Mouse (Mus musculus): ENCODE measurements around the gene Dhx29. TPM values are rescaled to one million over a fixed set of nuclear protein-coding genes. Genes with fewer than 3 reads are reported as not detected.

The Dhx29 gene
- polyA plus RNA-seq, 1 experiment = 10.4 TPM

DNA sequence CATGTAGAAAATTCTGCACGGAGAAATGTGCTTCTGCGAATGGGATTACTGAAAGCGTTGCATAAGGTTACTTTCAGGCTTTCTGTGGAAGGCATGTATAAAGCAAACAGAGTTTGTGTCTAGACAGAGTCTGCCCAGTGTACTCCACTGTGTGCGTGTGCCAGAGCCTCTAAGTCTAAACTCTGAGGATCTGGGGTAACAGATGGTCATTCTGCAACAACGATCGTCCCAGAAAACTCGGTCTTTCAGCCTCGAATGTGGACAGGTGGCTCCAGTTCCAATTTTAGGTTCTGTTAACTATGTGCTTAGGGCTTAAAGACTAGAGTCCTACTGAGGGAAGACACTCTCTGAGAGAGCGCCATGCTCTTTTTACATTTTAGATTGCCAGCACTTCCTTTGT lies 18.1 kb downstream of the Dhx29 start:
- no peaks in the 10 kb centered on the region for H3K27me3 ChIP-seq (ENCODE audit: control insufficient read depth, insufficient read depth, insufficient read length)
- no peak overlapping the region for H3ac ChIP-seq (ENCODE audit: control insufficient read depth, insufficient read length)
- TF ChIP-seq MYOD1 (IDR thresholded peaks at IDR 0.05; ENCODE audit: control insufficient read depth in 1 of 3, insufficient read length in 2 of 3, low read depth in 2 of 3) (no peak), TCF12 (IDR thresholded peaks at IDR 0.05; ENCODE audit: insufficient read depth, poor library complexity, severe bottlenecking) (no peak), MAX (IDR thresholded peaks at IDR 0.05; ENCODE audit: low read depth) (no peak), CEBPB (IDR thresholded peaks at IDR 0.05; ENCODE audit: insufficient read depth, poor library complexity, severe bottlenecking) (no peak), E2F4 (IDR thresholded peaks at IDR 0.05; ENCODE audit: insufficient read depth) (no peak), TCF3 (IDR thresholded peaks at IDR 0.05; ENCODE audit: insufficient read length, low read depth) (no peak), POLR2A (IDR thresholded peaks at IDR 0.05; ENCODE audit: insufficient read length, low read depth) (no peak), MYOG (IDR thresholded peaks at IDR 0.05; ENCODE audit: control insufficient read depth in 1 of 3, insufficient read depth in 1 of 3, insufficient read length in 2 of 3, low read depth in 2 of 3) (no peak)
- peaks cover 36% of the 10 kb centered on the region for H3K36me3 ChIP-seq (ENCODE audit: control insufficient read depth, insufficient read depth)
- no peak overlapping the region for H3K4me3 ChIP-seq
- H3K79me2 ChIP-seq (ENCODE audit: control insufficient read depth, insufficient read depth) = no peaks in the 10 kb centered on the region
- no peak overlapping the region for H3K4me2 ChIP-seq (ENCODE audit: low read depth)

DNA sequence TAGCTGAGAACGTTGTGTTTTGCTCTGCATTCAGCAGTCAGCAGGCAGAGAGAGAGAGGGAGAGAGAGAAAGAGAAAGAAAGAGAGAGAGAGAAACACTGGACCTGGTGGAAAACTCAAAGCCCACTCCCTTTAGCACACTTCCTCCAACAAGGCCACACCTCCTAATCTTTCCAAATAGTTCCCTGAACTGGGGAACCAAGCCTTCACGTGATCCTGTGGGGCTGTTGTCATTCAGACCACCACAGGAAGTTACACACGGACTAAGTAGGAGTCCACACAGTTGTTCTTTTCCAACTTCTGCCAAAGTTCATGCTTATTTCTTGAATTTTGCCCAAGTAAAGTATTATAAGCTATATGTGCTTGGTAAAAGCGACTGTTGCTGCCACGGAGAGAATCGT lies 18.6 kb downstream of the Dhx29 start:
- Histone ChIP-seq H3K4me2 (ENCODE audit: low read depth) (no peak overlapping the region), H3K79me2 (ENCODE audit: control insufficient read depth, insufficient read depth) (no peaks in the 10 kb centered on the region), H3K27me3 (ENCODE audit: control insufficient read depth, insufficient read depth, insufficient read length) (no peaks in the 10 kb centered on the region), H3ac (ENCODE audit: control insufficient read depth, insufficient read length) (no peak overlapping the region), H3K4me3 (no peak overlapping the region), H3K36me3 (ENCODE audit: control insufficient read depth, insufficient read depth) (peaks cover 38% of the 10 kb centered on the region)
- TF ChIP-seq POLR2AphosphoS2 (IDR thresholded peaks at IDR 0.05; ENCODE audit: insufficient read length, low read depth) (no peak), MAX (IDR thresholded peaks at IDR 0.05; ENCODE audit: low read depth) (no peak), CEBPB (IDR thresholded peaks at IDR 0.05; ENCODE audit: insufficient read depth, poor library complexity, severe bottlenecking) (no peak), SRF (IDR thresholded peaks at IDR 0.05; ENCODE audit: control insufficient read depth, insufficient read length, low read depth) (no peak), E2F4 (IDR thresholded peaks at IDR 0.05; ENCODE audit: insufficient read depth) (no peak), POLR2A (IDR thresholded peaks at IDR 0.05; ENCODE audit: insufficient read length, low read depth) (no peak), TCF3 (IDR thresholded peaks at IDR 0.05; ENCODE audit: insufficient read length, low read depth) (no peak), REST (IDR thresholded peaks at IDR 0.05; ENCODE audit: insufficient read depth, insufficient read length) (no peak), MYOD1 (IDR thresholded peaks at IDR 0.05; ENCODE audit: control insufficient read depth in 1 of 3, insufficient read length in 2 of 3, low read depth in 2 of 3) (no peak), USF1 (IDR thresholded peaks at IDR 0.05; ENCODE audit: low read depth) (no peak), MYOG (IDR thresholded peaks at IDR 0.05; ENCODE audit: control insufficient read depth in 1 of 3, insufficient read depth in 1 of 3, insufficient read length in 2 of 3, low read depth in 2 of 3) (no peak), TCF12 (IDR thresholded peaks at IDR 0.05; ENCODE audit: insufficient read depth, poor library complexity, severe bottlenecking) (no peak)

DNA sequence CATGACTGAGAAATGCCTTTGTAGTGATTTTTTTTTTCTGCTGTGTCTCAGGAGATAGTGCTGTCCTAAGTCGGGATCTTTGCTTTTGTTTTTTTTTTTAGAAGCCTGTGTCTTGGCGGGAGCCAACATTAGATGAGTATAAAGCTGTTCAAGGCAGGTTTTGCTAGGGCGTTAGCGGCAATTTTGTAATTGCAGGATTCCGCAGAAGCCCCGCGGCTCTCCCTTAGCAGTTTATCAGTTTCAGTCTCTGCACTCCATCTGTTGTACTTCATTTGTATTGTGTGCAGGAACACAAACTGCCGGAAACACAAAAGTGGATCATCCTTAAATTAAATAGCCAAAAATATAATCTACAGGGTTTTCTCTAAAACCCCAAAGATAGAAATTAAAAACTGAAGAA lies 26.8 kb downstream of the Dhx29 start:
- Histone ChIP-seq H3K4me2 (ENCODE audit: low read depth) (no peak overlapping the region), H3K79me2 (ENCODE audit: control insufficient read depth, insufficient read depth) (no peaks in the 10 kb centered on the region), H3K4me3 (no peak overlapping the region), H3ac (ENCODE audit: control insufficient read depth, insufficient read length) (no peak overlapping the region), H3K36me3 (ENCODE audit: control insufficient read depth, insufficient read depth) (peaks cover 40% of the 10 kb centered on the region), H3K27me3 (ENCODE audit: control insufficient read depth, insufficient read depth, insufficient read length) (no peaks in the 10 kb centered on the region)
- TF ChIP-seq POLR2A (IDR thresholded peaks at IDR 0.05; ENCODE audit: insufficient read length, low read depth) (no peak), REST (IDR thresholded peaks at IDR 0.05; ENCODE audit: insufficient read depth, insufficient read length) (no peak), E2F4 (IDR thresholded peaks at IDR 0.05; ENCODE audit: insufficient read depth) (no peak), TCF12 (IDR thresholded peaks at IDR 0.05; ENCODE audit: insufficient read depth, poor library complexity, severe bottlenecking) (no peak), POLR2AphosphoS2 (IDR thresholded peaks at IDR 0.05; ENCODE audit: insufficient read length, low read depth) (no peak), CEBPB (IDR thresholded peaks at IDR 0.05; ENCODE audit: insufficient read depth, poor library complexity, severe bottlenecking) (no peak), USF1 (IDR thresholded peaks at IDR 0.05; ENCODE audit: low read depth) (no peak), MYOD1 (IDR thresholded peaks at IDR 0.05; ENCODE audit: control insufficient read depth in 1 of 3, insufficient read length in 2 of 3, low read depth in 2 of 3) (no peak), MYOG (IDR thresholded peaks at IDR 0.05; ENCODE audit: control insufficient read depth in 1 of 3, insufficient read depth in 1 of 3, insufficient read length in 2 of 3, low read depth in 2 of 3) (no peak), TCF3 (IDR thresholded peaks at IDR 0.05; ENCODE audit: insufficient read length, low read depth) (no peak), SRF (IDR thresholded peaks at IDR 0.05; ENCODE audit: control insufficient read depth, insufficient read length, low read depth) (no peak), MAX (IDR thresholded peaks at IDR 0.05; ENCODE audit: low read depth) (no peak)

DNA sequence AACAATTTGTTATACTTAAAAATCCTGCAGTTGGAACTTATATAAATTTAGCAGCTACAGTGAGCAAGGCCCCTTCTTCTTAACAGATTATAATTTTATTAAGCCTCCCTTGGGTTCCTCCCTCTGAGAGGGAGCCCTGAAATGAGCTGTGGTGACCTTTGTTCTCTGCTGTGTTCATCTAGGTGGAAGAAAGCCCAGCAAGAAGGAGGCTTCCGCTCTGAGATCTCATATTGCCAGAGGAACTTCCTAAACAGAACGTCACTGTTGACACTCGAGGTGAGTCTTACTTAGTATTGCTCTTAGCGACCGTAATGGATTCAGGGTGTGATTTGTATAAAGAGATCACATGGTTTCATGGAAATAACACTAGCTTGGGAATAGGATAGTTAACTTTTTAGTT lies 35.8 kb downstream of the Dhx29 start:
- Histone ChIP-seq H3K36me3 (ENCODE audit: control insufficient read depth, insufficient read depth) (peaks cover 23% of the 10 kb centered on the region), H3K4me2 (ENCODE audit: low read depth) (no peak overlapping the region), H3ac (ENCODE audit: control insufficient read depth, insufficient read length) (no peak overlapping the region), H3K27me3 (ENCODE audit: control insufficient read depth, insufficient read depth, insufficient read length) (no peaks in the 10 kb centered on the region), H3K4me3 (no peak overlapping the region), H3K79me2 (ENCODE audit: control insufficient read depth, insufficient read depth) (no peaks in the 10 kb centered on the region)
- TF ChIP-seq MAX (IDR thresholded peaks at IDR 0.05; ENCODE audit: low read depth) (no peak), REST (IDR thresholded peaks at IDR 0.05; ENCODE audit: insufficient read depth, insufficient read length) (no peak), POLR2AphosphoS2 (IDR thresholded peaks at IDR 0.05; ENCODE audit: insufficient read length, low read depth) (no peak), MYOD1 (IDR thresholded peaks at IDR 0.05; ENCODE audit: control insufficient read depth in 1 of 3, insufficient read length in 2 of 3, low read depth in 2 of 3) (no peak), TCF3 (IDR thresholded peaks at IDR 0.05; ENCODE audit: insufficient read length, low read depth) (no peak), CEBPB (IDR thresholded peaks at IDR 0.05; ENCODE audit: insufficient read depth, poor library complexity, severe bottlenecking) (no peak), SRF (IDR thresholded peaks at IDR 0.05; ENCODE audit: control insufficient read depth, insufficient read length, low read depth) (no peak), TCF12 (IDR thresholded peaks at IDR 0.05; ENCODE audit: insufficient read depth, poor library complexity, severe bottlenecking) (no peak), MYOG (IDR thresholded peaks at IDR 0.05; ENCODE audit: control insufficient read depth in 1 of 3, insufficient read depth in 1 of 3, insufficient read length in 2 of 3, low read depth in 2 of 3) (no peak), E2F4 (IDR thresholded peaks at IDR 0.05; ENCODE audit: insufficient read depth) (no peak), USF1 (IDR thresholded peaks at IDR 0.05; ENCODE audit: low read depth) (no peak), POLR2A (IDR thresholded peaks at IDR 0.05; ENCODE audit: insufficient read length, low read depth) (no peak)

Measured in myocyte (in vitro differentiated cells).